Mouse (Mus musculus) brain, embryonic 14.5 days (tissue): Measurements from ENCODE around the gene Uaca.

Experiments used
- CTCF ChIP-seq: fragments of 200-500 bp; IDR thresholded peaks from 2 replicates; pipeline ENCODE4 v1.5.1; 2012; ENCODE audit warnings: inconsistent platforms, mild to moderate bottlenecking, moderate library complexity, borderline replicate concordance; ENCODE audit not compliant: insufficient read depth, insufficient read length; ENCODE audit errors: extremely low read depth
- POLR2A ChIP-seq: fragments of 200-500 bp; IDR thresholded peaks from 2 replicates; pipeline ENCODE4 v1.6.1; 2012; ENCODE audit warnings: mild to moderate bottlenecking, inconsistent platforms, borderline replicate concordance; ENCODE audit not compliant: poor library complexity, insufficient read depth, insufficient read length, severe bottlenecking; ENCODE audit errors: extremely low read depth

DNA sequence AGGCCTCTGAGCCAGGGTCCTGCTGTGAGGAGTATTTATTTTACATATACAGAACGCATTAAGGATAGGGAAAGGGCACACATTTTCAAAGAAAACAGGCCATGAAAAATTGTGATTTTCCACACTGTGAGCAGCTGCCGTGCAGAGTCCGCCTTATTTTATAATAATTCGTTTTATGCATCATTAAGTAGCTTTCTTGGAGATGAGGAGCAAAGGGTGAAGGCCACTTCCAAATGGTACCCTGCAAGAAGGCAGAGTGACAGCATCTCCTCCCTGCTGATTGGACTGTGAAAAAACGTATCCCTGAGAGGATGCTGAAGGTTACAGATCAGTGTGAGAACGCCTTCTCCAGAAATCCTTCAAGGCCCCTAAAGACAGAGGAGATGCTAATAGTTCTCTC, 90.8 kb downstream of the Uaca start:
- TF ChIP-seq POLR2A (no peak), CTCF (no peak)
